Mouse (Mus musculus): ENCODE measurements around the gene Cpeb2.

DNA sequence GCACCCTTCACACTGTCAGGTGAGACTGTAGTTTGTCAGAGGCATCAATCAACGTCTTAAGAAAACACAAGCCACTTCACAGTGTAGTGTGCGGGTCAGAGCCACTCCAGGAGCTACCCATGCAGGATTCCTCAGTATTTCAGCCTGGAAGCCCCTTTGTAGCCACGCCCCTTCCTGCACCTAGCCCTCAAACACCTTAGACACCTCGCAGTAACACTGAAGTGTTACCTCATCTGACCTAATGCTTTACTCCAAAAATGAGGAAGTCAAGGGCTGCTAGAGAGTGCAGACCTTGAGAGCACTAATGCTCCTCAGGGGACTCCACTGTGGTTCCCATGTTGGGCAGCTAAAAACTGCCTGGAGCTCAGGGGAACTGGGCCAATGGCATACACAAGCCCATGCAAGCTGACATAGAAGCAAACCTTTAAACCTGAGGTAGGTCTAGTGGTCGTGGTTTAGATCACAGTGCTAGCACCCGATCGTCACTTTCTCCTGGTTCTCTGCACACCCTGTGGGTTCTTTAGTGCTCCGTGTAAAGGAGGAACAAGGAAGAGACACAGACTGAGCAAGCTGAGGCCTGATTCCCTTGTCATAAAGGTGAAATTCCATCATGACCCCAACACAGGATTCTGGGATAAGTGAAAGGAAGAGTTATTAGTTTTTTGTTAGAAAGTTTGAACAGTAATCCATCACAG is 56.9 kb downstream of the Cpeb2 start:
- TF ChIP-seq POLR2A (IDR thresholded peaks at IDR 0.05; ENCODE audit: insufficient read depth, low read depth, low read length) (no peak), EP300 (IDR thresholded peaks at IDR 0.05; ENCODE audit: insufficient read depth, low read depth, low read length) (no peak), CTCF (IDR thresholded peaks at IDR 0.05) (no peak)

All from heart, adult 2 months (tissue).